Mouse (Mus musculus): ENCODE measurements around the gene Taf3. TPM values are rescaled to one million over a fixed set of nuclear protein-coding genes. Genes with fewer than 3 reads are reported as not detected.

Gene Taf3
- total RNA-seq (2015; ENCODE audit: low replicate concordance) = 13.4 and 13.7 TPM in 2 replicates
- total RNA-seq (2017; ENCODE audit: low replicate concordance) = 8.9 and 11.0 TPM in 2 replicates

DNA sequence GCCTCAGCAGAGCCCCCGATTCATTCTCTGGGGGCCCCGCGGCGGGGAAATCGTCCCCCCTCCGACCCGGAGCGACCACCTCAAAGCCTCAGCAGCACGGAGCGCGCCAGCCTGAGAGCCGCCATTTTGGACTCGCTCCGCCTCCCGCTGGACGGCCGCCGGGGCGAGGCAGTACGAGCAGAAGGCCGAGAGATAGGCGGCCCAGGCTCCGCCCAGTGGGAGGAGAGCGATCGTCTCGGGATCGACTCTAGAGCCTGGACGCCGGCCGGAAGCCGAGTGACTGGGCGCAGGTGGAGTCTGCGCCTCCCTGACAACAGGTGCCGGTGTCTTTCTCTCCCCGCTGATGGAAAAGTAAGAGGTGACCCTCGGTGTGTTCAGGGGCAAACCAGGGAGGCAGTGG is at the start of gene Taf3:
TSS of gene Taf3 (minus strand) at position 136 of the 400 bp plus-strand sequence.
- peak; percentile 96 for ATAC-seq (replicated peaks; ENCODE audit: low FRiP score, poor library complexity, severe bottlenecking)

DNA sequence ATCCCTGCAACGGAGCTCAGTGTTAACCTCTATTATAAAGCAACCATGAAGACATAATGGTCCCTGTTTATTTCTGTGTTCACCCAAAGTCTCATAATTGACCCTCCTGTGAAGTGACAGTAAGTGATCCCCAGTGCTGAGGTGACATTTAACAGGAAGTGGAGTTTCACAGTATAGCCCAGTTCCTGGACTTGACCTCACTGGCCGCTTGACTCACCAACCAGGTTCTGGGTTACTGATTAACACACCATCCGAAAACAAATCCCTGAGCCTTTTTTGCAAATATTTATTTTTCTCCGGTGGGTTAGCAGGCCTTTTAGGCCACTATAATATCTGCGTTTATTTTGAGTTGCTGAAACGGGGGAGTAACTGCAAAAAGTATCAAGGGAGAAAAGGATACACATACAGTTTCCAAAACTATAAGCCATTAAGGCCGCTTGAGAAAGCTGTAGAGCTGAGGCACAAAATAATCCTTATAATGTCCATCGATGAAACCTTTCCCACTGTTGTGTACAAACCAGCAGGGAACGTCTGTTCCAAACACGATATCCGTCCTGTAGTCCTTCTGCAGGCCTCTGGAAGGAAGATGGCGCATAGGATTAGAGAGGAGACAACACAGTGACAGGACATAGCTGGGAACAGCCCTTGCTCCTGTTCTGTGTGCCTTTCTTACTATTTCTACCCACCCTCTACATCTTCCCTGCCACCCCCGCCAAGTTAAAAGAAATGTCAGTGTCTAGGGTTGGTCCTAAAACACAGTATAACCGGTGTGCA is 46.1 kb upstream of the Taf3 start:
- ATAC-seq (replicated peaks; ENCODE audit: low FRiP score, poor library complexity, severe bottlenecking) = no peak

DNA sequence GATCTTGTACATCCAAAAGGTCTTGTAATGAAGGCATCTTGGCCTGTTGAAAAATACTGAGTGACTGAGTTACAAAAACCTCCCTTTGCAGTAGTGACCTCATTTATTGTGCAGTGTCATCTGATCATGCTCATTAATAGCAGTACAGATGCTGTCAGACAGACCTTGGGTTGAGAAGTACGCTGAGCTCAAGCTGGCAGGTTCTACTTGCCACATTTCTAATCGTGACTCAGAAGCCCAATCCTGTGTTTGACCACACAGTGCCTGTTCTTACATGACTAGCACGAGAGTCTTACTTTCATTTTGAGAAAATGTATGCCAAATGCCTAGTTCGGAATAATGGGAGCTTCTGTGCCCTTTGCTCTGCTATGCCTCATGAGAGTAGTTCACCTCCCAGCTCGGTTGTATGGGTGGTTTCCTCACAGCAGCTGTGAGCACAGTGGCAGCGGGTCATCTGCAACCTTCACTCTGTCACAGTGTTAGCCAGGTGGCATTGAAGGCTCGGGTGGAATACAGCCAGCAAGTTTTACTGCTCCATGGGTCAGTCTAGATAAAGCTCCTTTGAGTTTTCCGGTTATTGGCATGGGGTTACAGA is 39.0 kb upstream of the Taf3 start:
- ATAC-seq (replicated peaks; ENCODE audit: low FRiP score, poor library complexity, severe bottlenecking) = no peak

DNA sequence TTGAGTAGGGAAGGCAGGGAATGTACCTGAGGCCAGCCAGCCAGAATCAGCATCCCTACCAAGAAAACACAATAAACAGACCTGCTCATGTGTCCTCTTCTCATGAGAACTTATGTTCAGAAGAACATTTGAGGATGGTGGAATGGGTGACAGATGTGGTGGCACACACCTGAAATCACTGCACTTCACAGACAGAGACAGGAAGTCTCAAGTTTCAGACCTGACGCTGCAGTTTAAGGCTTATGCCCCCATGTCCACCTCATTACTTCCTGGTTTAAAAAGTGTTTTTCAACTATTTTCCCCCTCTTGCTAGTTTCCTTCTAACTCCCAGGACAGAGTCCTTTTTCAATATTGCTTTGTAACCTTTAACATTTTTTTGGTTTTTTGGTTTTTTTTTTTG is 34.3 kb upstream of the Taf3 start:
- no peak for ATAC-seq (replicated peaks; ENCODE audit: low FRiP score, poor library complexity, severe bottlenecking)

DNA sequence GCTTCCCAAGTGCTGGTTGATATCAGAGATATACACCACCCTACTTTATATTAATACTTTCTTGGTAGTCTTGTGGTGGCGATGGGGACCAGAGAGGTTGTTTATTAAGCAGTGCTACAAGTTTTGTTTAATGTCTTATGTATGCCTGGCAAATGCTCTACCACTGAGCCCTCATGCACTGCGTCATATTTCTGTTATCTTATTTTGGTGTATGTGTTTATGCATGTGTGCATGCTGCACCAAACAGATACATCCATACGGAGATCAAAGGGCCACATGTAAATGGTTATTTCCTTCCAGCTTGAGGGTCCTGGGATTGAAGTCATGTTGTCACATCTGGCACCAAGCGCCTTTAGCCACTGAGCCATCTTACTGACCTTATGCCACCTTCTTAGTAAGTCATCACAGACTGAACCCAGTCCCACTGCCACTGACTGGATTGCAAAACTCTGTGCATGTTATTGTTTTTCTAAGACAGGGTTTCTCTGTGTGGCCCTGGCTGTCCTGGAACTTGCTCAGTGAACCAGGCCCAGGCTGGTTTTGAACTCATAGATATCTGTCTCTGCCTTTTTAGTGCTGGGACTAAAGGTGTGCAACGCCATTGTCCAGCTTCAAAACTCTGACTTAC is 33.2 kb upstream of the Taf3 start:
- ATAC-seq (replicated peaks; ENCODE audit: low FRiP score, poor library complexity, severe bottlenecking) = no peak

DNA sequence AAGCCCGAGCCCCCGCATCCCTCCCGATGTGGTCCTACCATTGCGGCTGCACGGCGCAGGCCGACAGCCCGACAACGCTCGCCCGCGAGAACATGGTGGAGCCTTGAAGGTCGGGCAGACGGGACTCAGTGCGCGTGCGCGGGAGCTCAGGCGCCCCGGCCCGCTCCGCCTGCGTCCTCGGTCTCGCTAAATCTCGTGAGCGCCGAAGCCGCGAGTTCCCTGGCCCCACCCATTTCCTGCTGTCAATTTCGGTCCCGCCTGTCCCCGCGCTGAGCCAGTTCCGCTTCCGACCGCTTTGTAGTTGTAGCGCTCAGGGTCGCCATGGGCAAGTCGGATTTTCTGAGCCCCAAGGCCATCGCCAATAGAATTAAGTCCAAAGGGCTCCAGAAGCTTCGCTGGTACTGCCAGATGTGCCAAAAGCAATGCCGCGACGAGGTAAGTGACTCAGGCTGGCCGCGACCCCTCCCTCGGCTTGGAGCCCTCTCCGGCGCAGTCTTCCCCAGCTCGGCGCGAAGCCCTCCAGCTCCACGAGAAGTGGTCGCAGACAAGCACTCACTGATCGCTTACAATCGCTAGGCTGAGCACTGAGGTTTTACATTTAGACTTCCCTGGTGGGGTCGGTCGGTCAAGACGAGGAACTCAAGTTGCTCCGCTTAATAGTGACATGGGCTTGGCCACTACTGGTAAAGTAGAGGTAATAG is 32.1 kb upstream of the Taf3 start, which contains the start of the genes Atp5c1 and Kin:
TSS of gene Atp5c1 (minus strand) at position 201 of the 701 bp plus-strand sequence.
TSS of gene Kin (plus strand) at position 284 of the 701 bp plus-strand sequence.
- peak; percentile 92 for ATAC-seq (replicated peaks; ENCODE audit: low FRiP score, poor library complexity, severe bottlenecking)

DNA sequence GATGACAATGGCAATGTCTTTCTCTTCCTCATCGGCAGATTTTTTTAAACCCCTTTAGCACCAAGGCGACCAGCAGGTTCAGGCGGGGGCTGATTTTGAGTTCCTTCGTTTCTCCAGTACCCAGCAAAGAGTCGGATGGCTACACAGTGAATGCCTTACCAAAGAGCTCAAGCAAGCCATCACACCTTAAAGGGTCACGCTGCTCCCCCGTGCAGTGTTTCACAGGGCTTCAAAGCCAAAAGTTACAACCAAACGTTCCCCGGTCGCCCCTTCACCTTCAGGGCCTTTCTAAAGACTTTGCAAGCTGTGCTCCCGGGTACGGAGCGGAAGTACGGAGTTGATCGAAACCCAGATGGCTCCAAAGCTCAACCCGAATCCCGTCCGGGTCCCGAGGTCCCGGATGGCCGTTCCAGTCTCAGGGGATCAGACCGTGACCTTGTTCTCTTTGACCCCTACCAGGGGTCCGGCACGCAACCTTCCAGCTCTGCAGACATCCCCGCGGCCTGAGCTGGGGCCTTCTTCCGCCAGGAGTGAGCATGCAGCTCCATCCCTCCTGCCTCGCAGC is 31.4 kb upstream of the Taf3 start:
- ATAC-seq (replicated peaks; ENCODE audit: low FRiP score, poor library complexity, severe bottlenecking) = peak; percentile 23

DNA sequence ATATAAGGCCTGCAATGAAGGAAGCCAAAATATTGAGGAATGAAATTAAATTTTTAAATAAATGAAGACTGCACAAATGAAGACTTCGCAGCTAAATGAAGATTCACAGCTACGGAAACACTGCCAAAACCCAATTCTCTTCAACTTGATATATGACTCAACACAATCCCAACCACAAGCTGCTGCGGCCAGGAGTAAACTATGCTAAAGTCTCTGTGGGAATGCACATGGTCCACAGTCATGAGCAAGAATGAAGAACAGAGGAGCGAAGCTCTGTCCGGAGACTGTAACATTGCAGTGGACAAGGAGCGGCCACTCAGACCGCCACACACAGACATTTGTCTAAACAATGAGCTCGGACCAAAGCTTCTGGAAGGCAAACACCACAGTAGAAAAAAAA is 28.3 kb upstream of the Taf3 start:
- no peak for ATAC-seq (replicated peaks; ENCODE audit: low FRiP score, poor library complexity, severe bottlenecking)

DNA sequence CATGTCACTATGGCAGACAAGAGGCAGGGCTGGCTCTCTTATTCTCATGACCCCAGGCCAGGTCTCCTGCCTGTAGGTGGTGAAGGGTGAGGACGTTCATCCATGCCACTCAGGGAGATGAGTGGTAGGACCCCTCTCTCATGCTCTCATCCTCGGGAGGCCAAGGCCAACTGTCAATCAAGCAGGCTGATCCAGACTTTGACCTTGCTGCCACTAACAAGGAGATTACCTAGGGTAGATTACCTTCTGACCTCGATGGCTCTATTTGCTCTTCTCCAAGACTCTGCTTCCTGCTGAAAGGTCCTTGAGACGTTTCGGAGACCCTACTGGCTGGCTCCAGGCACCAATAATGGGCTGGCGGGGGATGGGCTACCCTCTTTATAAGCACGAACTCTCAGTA is 26.1 kb upstream of the Taf3 start:
- ATAC-seq (replicated peaks; ENCODE audit: low FRiP score, poor library complexity, severe bottlenecking) = no peak

DNA sequence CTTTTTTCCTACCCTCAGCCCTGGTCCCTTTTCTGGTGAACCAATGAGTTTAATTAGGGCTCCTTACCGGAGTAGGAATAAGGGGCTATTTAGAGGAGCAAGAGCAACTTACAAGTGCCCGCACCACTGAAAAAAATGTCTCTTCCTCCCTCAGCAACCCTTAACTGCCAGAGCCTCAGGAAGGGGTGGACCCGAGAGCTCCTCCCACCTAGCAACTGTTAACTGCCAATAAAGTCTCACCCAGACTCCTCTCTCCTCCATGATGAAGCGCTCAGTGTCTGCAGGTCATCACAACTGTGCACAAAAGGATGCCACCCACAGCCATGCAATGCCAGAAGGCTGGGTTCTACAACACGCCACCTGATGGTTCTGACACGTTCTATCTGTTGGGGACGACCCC is 23.4 kb upstream of the Taf3 start:
- ATAC-seq (replicated peaks; ENCODE audit: low FRiP score, poor library complexity, severe bottlenecking) = no peak

DNA sequence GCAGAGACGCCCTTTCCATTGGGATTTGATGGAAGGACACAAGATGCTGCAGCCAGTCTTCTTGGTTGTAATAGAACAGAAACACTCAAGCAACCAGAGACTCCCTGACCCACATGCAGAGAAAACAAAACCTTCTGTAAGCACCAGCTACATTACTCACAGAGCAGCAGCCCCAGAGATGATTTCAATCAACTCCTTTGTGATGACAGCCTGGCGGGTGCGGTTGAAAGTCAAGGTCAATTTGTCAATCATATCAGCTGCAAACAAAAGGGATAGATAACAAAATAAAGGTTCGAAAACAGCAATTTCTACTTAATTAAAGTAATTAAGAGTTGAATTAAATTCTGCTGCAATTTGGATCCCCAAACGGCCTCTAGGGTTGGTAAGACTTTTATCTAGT is 10.4 kb upstream of the Taf3 start:
- ATAC-seq (replicated peaks; ENCODE audit: low FRiP score, poor library complexity, severe bottlenecking) = no peak

DNA sequence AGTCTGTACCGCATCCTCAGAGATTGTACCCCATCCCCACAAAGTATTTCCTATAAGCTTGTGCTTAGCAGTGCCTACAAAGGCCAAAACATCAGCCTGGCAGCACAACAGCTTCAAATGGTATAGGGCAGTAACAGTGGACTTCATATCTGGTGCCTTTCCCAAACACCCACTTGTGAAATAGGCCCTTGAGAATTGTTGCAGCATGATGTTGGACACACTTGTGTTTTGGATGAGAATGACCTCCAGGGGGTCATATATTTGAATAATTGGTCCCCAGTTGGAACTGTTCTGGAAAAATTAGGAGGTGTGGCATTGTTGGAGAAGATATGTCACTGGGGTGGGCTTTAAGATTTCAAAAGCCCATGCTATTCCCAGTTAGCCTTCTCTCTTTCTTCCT is 3.6 kb upstream of the Taf3 start:
- no peak for ATAC-seq (replicated peaks; ENCODE audit: low FRiP score, poor library complexity, severe bottlenecking)

DNA sequence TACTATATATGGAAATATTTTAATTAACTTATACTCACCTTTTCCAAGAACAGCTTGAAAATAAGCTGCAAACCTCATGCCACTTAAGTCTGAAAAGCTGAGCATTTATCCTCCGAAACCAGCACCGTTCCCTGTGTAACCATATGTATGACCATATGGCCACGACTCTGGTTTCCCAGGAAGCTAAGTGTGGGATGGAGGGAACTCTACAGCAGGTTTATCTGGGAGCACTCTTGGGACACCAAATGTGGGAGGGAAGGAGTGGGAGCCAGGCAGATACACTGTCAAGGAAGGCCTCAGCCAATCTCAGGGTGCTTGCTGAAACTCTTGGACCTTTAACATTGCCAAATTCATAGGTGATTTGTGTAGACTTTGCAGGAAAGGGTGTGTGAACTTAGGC is 2.5 kb upstream of the Taf3 start:
- ATAC-seq (replicated peaks; ENCODE audit: low FRiP score, poor library complexity, severe bottlenecking) = no peak

DNA sequence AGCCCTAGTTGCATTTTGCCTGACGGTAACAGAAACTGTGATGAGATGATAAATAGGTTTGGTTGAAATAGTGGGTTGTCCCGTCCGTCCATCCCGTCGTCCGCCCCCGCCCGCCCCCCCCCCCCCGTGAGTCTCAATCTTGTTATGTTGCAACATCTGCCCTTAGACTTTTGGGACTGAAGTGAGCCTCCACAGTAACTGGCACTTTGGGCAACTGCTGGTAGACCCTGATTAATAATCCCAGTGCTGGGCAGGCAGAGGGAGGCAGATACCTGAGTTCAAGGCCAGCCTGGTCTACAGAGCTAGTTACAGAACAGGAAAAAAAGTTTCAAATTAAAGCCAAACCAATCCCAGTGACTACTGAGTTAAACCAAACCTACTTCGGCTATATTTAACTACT is 1.1 kb upstream of the Taf3 start:
- ATAC-seq (replicated peaks; ENCODE audit: low FRiP score, poor library complexity, severe bottlenecking) = no peak

DNA sequence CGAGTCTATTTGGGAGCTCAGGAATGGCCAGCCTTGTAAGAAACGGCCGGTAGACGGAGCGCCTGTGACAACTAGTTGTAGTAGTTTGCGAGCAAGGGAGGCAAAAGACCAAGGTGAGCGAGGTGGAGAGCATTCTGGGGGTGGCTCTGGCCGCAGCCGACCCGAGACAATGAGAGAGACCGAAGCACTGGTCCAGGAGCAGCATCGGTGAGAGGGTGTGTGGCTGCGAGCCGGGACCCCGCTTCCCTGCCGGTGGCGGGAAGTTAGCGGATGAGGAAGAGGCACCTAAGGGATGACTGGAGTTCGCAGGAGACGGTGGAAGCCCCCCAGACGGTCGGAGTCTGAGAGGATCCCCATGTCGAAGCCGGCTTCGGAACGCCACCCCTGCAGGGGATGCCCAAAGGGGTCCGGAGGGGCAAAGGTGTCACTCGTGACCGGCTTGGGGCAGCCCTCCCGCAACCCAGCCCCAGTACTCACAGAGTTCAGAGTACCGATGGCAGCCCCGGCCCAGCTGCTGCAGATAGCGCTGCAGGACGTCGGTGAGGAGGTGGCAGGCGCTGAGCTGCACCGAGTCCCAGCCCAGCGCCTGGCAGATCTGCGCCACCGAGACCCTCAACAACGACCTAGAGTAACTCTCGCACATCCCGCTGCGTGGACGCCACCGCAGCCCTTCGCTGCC is 499 bp downstream of the Taf3 start:
- ATAC-seq (replicated peaks; ENCODE audit: low FRiP score, poor library complexity, severe bottlenecking) = peak; percentile 43

DNA sequence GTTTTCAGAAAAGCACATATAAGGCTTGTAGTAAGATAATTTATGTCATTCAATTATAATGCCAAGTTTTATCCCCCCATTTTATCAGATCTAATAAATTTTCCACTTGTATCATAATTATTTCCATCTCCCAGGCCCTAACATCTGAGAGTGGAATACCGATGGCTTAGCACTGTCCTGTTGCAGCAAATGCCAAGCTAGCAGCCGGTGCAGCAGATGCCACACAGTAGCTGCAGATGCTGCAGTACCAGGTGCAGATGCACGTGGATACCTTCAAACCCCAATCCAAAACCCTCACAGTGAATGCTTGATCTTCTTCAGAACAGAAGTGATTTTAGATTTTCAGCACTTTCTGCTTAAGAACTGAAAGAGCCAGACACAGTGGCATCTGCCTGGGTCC is 13.4 kb downstream of the Taf3 start:
- ATAC-seq (replicated peaks; ENCODE audit: low FRiP score, poor library complexity, severe bottlenecking) = no peak

DNA sequence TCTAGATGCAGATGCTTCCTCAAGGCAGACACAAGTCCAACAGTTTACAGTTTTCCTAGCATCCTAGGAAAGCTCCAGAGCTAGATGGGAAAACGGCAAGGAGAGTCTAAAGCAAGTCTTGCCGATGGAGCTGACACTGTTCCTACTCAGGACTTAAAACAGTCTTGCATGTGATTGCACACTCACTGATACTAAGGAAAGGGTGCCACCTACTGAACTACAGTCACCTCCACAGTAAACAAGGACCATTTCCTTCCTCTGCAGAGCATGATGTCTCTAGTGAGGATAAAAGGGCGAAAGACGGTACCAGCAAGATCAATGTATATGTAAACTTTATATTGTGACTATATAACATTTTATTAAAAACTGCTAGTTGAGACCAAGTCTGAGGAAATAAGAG is 14.7 kb downstream of the Taf3 start:
- ATAC-seq (replicated peaks; ENCODE audit: low FRiP score, poor library complexity, severe bottlenecking) = no peak

DNA sequence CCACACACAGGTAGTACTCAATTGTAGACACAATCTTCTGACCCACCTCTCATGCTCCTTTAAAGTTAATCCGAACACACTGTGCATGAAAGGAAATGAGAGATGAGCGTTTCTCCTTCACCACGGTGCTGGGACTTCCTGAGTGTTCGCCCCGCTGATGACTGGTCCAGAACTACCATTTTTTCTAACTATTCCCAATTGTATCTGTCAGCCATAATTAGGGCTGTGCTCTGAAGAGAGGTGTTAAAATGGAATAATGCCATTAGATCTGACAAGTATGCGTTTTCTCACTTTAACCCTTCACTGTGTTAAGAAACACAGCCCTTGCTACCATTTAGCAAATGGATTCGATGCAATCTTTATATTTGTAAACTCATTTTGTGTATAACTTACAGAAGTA is 18.6 kb downstream of the Taf3 start:
- no peak for ATAC-seq (replicated peaks; ENCODE audit: low FRiP score, poor library complexity, severe bottlenecking)

DNA sequence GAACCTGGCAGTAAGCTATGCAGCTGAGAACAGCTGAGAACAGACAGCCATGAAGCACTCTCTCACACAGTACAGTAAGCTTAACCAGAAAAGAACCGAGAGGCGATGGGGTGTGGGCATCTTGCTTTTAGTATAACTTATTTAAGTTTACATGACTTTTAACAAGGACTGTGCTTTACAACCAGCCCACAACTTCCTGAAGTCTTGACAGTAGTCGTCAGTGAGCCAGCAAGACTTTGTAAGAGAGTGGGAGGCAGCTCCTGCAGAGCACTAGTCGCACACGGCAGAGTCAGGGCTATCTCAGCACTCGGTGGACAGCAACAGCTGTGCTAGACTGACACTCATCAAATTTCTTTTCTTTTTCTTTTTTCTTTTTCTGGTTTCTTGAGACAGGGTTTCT is 24.1 kb downstream of the Taf3 start:
- no peak for ATAC-seq (replicated peaks; ENCODE audit: low FRiP score, poor library complexity, severe bottlenecking)

DNA sequence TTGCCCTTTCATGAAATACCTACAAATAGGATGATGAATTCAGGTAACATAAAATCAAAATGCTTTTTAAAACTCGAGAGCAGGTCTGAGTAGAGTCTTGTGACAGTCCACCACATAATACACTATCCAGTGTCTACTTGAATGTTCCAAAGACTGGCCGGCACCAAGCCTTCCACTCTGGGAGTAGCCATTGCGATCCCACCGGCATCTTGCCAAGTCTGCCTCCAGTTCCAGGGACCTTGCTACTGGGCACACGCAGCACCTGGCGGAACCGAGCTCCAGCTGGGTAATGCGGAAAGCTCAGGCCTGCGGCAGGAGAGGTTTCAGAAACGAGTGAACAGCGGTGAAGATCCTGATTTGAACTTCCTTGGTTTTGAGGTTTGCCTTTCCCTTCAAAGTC is 27.1 kb downstream of the Taf3 start:
- no peak for ATAC-seq (replicated peaks; ENCODE audit: low FRiP score, poor library complexity, severe bottlenecking)

Data from erythroid progenitor cell, adult 5-6 weeks (primary cell).